Mouse (Mus musculus): ENCODE measurements around the gene Lpar5.
"Not testable (repeated sequence)": the region's sequence is repeated elsewhere in the genome, so short reads cannot be mapped to it uniquely, and the experiment has no call there.

Lpar5 gene

DNA sequence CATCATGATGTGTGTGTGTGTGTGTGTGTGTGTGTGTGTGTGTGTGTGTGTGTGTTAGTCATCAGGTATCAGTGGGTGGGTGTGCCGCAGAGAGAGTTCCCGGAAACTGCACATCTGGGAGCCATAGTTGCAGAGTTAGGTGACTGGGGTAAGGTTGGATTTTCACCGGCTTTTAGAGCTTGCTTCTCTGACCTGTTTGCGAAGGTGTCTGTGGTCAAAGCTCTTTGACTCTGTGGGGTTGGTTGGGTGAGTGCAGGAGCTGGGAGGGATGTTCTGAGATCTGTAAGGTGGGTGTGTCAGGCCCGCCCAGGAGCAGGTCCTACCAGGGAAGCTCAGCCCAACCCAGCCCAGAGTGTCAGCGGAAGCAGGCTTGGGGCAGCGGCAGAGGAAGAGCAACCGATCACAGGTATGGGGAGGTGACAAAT, at the start of gene Lpar5:
TSS of gene Lpar5 (plus strand) at position 350 of the 425 bp plus-strand sequence.
- DNase-seq (ENCODE audit: low read depth in 1 of 2, low spot score in 2 of 2): no peak

- peak in 1 of 2 experiments; percentile 43 for DNase-seq (ENCODE audit: low read depth in 1 of 2, low spot score in 2 of 2)
These were observed 37.2 kb upstream of the Lpar5 start for GRCm38 (mm10) chr6:125030532-125030931.

DNA sequence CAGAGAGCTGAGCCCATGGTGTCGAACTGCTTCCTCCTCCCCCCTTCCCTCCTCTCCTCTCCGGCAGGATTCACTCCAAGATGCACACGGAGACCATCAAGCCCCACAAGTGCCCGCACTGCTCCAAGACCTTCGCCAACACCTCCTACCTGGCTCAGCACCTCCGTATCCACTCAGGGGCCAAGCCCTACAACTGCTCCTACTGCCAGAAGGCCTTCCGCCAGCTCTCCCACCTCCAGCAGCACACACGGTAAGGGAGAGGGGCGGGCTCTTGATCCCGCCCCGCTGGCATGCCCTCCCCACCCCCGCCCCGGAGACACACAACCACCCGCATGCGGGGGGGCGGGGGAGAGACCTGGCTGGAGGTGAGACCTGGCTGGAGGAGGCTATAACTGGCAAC, 36.1 kb upstream of the Lpar5 start:
- DNase-seq (ENCODE audit: low read depth in 1 of 2, low spot score in 2 of 2): no peak

GRCm38 (mm10) chr6:125038666-125039065, 29.1 kb upstream of the Lpar5 start:
- DNase-seq (ENCODE audit: low read depth in 1 of 2, low spot score in 2 of 2): no peak

GRCm38 (mm10) chr6:125039131-125039530, 28.6 kb upstream of the Lpar5 start:
- no peak for DNase-seq (ENCODE audit: low read depth in 1 of 2, low spot score in 2 of 2)

- DNase-seq (ENCODE audit: low read depth in 1 of 2, low spot score in 2 of 2): peak; percentile 69 to 70
These were observed 28.1 kb upstream of the Lpar5 start, which contains the start of gene Ing4 for GRCm38 (mm10) chr6:125039533-125040153. Gene Ing4, plus strand, starts transcription at chr6:125039760.

- DNase-seq (ENCODE audit: low read depth in 1 of 2, low spot score in 2 of 2): no peak
These were observed 27.5 kb upstream of the Lpar5 start for GRCm38 (mm10) chr6:125040221-125040620.

DNA sequence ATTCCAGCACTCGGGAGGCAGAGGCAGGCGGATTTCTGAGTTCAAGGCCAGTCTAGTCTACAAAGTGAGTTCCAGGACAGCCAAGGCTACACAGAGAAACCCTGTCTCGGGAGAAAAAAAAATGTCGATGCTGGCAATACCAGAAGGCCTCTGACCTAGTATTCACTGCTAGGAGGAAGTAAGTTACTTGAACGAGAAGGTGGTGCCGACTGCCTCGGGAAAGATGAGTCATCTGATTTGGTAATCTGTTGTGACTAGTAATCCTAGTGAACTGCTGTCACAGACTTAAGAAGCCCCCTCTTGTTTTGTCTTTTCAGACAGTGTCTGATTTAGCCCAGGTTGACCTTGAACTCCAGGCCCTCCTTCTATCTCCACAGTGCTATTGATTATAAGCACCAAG, 26.7 kb upstream of the Lpar5 start:
- DNase-seq (ENCODE audit: low read depth in 1 of 2, low spot score in 2 of 2): peak; percentile 20 to 34

DNA sequence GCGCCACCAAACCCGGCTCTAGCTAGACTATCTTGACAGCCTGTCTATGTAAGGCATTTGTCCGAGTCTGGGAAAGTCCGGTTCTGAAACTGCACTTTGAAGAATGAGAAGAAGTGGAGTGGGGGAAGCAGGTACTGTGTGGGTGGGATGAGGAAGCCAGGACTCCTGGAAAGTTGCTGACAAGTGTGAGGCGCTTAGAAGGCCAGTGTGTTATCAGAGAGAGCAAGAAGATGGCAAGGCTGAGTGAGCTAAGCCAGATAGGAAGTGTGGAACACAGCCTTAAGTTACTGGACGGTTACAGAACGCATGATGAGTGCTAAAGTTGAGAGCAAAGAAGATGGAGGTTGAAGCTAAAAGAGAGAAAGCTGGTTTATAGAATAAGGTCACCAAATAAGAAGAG, 25.6 kb upstream of the Lpar5 start:
- no peak for DNase-seq (ENCODE audit: low read depth in 1 of 2, low spot score in 2 of 2)

- DNase-seq (ENCODE audit: low read depth in 1 of 2, low spot score in 2 of 2): peak in 1 of 2 experiments; percentile 66
These were observed 21.0 kb upstream of the Lpar5 start for GRCm38 (mm10) chr6:125046691-125047090.

DNA sequence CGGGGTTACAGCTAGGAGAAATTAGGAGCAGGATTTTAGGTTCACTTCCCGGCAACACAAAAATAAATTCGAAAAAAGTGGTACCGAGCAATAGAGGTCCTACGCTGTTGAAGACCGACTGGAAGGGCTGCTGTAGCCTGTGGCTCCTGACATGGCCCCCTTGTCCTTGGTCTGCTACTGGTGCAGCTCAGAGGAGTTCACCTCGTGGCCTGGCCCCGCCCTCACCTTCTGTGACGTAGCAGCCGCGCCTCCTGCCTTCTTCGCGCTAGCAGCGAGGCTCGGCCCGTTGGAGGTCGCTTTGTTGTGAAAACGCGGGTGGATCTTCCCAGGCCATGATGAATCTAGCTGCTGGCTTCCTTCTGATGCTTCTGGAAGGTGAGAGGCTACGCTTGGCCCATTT, 18.0 kb upstream of the Lpar5 start, which contains the start of gene Acrbp:
TSS of gene Acrbp (plus strand) at position 12 of the 400 bp plus-strand sequence.
- no peak for DNase-seq (ENCODE audit: low read depth in 1 of 2, low spot score in 2 of 2)

DNA sequence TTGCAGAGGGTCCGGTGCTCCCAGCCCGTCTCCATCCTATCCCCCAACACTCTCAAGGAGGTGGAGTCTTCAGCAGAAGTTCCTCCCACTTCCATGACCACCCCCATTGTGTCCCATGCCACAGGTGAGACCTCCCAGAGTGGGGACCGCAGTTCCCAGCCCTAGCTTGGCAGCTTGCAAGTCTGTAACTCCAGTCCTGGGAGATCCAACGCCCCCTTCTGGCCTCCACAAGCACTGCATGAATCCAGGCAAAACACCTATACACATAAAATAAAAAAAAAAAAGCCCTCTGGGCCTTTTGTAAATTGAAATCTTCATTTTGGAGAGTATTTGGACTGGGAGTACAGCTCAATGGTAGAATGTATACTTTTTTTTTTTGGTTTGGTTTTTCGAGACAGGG, 16.5 kb upstream of the Lpar5 start:
- DNase-seq (ENCODE audit: low read depth in 1 of 2, low spot score in 2 of 2): no peak

DNA sequence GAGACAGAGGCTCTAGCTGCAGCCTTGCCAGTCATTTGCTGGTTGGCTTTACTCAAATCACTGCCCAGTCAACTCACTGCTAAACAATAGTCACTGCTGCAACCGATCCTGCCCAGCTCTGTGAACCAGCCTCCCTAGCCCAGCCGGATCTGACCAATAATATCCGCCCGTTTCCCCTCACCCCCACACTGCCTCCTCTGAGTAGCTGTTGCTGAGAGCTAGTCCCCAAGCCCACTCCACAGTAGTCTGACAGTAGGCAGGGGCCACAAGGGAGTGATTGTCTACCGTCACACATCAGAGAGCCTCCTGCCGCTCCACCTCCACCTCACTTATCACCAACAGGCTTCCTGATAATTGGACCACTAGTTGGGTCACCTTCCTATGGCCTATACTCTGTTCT, 6.2 kb upstream of the Lpar5 start:
- no peak for DNase-seq (ENCODE audit: low read depth in 1 of 2, low spot score in 2 of 2)

GRCm38 (mm10) chr6:125062511-125062910, 5.2 kb upstream of the Lpar5 start:
- DNase-seq (ENCODE audit: low read depth in 1 of 2, low spot score in 2 of 2): no peak

- DNase-seq (ENCODE audit: low read depth in 1 of 2, low spot score in 2 of 2): no peak
These were observed 3.8 kb upstream of the Lpar5 start for GRCm38 (mm10) chr6:125063906-125064305.

DNA sequence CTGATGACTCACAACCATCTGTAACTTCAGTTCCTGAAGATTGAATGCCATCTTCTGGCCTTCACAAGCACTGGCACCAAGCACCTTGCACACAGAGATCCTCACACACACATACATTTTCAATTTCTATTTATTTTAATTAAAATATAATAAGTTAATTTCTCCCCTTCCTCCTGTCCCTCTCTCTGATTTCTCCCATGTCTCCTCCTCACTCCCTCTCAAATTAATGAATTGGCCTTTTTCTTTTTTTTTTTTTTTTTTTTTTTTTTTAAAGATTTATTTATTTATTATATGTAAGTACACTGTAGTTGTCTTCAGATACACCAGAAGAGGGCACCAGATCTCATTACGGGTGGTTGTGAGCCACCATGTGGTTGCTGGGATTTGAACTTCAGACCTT, 2.5 kb upstream of the Lpar5 start:
- DNase-seq (ENCODE audit: low read depth in 1 of 2, low spot score in 2 of 2): not testable (repeated sequence)

- peak in 1 of 2 experiments; percentile 46 for DNase-seq (ENCODE audit: low read depth in 1 of 2, low spot score in 2 of 2)
These were observed 3.6 kb downstream of the Lpar5 start for GRCm38 (mm10) chr6:125071170-125071895.

DNA sequence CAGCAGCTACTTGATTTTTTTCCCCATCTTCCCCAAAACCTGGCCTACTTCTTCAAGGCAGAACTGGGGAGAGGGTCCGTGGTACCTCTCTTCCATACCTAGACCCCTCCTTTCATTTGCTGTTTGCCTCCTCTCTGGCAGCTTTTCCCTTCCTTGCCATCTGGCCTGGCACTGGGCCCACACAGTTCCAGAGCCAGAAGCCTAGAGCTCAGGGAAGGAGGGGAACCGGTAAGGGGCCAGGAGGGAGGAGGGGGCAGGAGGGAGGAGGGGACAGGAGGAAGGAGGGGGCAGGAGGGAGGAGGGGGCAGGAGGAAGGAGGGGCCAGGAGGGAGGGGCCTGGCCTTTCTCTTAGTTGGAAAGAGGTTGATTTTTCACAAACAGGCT, 4.2 kb downstream of the Lpar5 start:
- no peak for DNase-seq (ENCODE audit: low read depth in 1 of 2, low spot score in 2 of 2)

GRCm38 (mm10) chr6:125073825-125074224, 6.1 kb downstream of the Lpar5 start:
- DNase-seq (ENCODE audit: low read depth in 1 of 2, low spot score in 2 of 2): no peak

DNA sequence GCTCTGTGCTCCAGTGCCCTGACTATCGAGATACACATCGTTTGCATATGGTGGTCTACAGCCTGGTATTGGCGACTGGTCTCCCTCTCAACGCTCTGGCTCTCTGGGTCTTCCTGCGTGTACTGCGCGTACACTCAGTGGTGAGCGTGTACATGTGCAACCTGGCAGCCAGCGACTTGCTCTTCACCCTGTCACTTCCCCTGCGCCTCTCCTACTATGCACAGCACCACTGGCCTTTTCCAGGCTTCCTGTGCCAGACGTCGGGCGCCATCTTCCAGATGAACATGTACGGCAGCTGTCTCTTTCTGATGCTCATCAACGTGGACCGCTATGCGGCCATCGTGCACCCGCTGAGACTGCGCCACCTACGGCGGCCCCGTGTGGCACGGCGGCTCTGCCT, 13.7 kb downstream of the Lpar5 start:
- no peak for DNase-seq (ENCODE audit: low read depth in 1 of 2, low spot score in 2 of 2)

DNA sequence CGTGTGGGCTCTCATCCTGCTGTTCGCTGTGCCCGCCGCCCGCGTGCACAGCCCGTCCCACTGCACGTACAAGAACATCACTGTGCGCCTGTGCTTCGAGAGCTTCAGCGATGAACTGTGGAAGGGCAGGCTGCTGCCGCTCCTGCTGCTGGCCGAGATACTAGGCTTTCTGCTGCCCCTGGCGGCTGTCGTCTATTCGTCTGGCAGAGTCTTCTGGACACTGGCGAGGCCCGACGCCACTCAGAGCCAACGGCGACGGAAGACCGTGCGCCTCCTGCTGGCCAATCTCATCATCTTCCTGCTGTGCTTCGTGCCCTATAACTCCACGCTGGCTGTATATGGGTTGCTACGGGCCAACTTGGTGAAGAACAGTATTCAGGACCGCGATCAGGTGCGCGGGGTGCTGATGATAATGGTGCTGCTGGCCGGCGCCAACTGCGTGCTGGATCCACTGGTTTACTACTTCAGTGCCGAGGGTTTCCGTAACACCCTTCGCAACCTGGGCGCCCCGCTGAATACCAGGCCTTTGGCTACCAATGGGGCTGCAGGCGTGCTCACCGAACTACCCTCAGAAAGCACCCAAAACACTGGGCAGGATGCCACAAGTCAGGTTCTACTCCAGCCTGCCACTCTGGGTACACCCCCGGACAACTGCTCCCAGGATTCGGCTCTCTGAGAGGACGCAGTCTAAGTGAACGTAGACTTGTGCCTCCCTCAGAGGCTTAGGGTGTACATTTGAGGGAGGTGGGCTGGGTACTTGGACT, 14.3 kb downstream of the Lpar5 start:
- no peak for DNase-seq (ENCODE audit: low read depth in 1 of 2, low spot score in 2 of 2)
